Mouse (Mus musculus) C2C12 (cell line): ENCODE measurements around the gene B3gat2.

Source experiments
- CEBPB ChIP-seq: IDR thresholded peaks from one replicate; pipeline ENCODE4 v1.6.1; 2011; ENCODE audit warnings: low read depth, mild to moderate bottlenecking, control low read depth, moderate library complexity
- CTCF ChIP-seq: IDR thresholded peaks from one replicate; pipeline ENCODE4 v1.5.1; 2011; ENCODE audit not compliant: control insufficient read depth, insufficient read depth, insufficient read length
- MYOD1 ChIP-seq: IDR thresholded peaks from one replicate; pipeline ENCODE4 v1.6.1; 2011; ENCODE audit warnings: low read depth; ENCODE audit not compliant: control insufficient read depth, insufficient read length
- MYOG ChIP-seq: IDR thresholded peaks from one replicate; pipeline ENCODE4 v1.6.1; 2011; ENCODE audit not compliant: control insufficient read depth, insufficient read length; ENCODE audit errors: extremely low read depth

DNA sequence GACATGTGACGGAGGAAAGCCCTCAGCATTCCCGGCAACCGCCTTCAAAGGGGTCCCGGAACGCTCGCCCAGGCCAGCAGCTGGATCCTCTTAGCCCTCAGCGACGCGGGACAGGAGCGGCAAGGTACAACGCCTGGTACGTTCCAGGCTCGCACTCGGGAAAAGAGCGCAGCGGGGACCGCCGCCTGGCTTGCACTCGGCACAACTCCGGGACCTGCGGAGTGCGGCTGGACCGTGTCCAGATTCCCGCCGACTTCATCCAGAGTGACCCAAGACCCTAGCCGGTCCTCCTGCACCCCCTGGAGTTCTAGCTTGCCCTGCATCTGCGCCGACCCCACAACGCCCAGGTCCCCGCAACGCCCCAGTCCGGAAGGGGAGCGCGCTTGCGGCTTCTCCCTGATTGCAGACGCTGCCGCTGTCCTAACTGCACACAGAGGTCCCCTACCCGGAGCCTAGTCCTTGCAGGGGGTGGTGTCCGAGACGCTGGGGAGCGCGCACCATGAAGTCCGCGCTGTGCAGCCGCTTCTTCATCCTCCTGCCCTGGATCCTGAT lies 659 bp downstream of the B3gat2 start:
- TF ChIP-seq MYOG: no peak
- no peak for TF ChIP-seq MYOD1
- no peak for TF ChIP-seq CEBPB
- no peak for TF ChIP-seq CTCF
